ENCODE assay signal across 1 mouse cellular context in the genomic region with DNA sequence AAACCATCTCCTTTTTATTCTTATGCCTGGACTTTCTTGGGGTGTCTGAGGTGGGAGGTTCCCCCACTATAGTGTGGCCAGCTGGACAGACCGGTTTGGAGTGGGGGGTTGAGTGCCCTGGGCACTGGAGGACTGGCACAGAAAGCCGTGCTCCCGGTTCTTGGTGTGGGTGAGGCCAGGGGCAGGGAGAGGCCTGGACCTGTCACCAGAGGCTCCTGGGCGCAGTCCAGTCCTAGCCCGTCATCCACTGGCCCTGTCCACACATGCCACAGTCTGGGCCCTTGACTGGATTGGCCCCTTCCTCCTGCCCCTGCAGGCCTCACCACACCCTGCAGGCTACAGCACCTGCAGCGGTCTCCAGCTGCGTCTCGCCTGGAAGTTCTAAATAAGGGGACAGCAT.
A peak's percentile ranks its signal among the peaks of the same experiment; 100 is the strongest.
TF ChIP-seq lines count a peak whose summit lies in the region.

No protein-coding gene starts in this region.

TF ChIP-seq in MEL, 35 proteins besides CTCF, POLR2A, EP300 and RAD21:
- TF ChIP-seq MAZ (IDR thresholded peaks at IDR 0.05; ENCODE audit: low read depth, low read length) (no peak), POLR2AphosphoS2 (IDR thresholded peaks at IDR 0.05; ENCODE audit: low read length) (peak; percentile 49; the same call in 1 of the 2 replicates), MYC (IDR thresholded peaks at IDR 0.05; ENCODE audit: low read depth, low read length) (no peak)
